Mouse (Mus musculus) heart, adult 9 months (tissue): ENCODE results near the gene Rpn2.

Experiments
- DNase-seq, 2 experiments: peaks; one replicate each; pipeline ENCODE4 v3.0.0; 2022; ENCODE audit warnings: low spot score in 2 of 2

Gene Rpn2

DNA sequence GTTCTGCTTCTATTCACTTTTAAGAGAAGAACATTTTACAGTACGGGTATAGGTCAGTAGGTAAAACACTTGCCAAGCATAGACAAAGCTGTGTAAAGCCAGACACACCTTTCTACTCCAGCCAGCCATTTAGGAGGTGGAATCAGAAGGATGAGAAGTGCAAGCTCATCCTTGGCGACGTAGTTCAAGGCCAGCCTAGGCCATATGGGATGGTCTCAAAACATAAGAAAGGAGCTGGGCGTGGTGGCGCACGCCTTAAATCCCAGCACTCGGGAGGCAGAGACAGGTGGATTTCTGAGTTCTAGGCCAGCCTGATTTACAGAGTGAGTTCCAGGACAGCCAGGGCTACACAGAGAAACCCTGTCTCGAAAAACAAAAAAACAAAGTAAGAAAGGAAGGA is 30.8 kb downstream of the Rpn2 start:
- no peak for DNase-seq

DNA sequence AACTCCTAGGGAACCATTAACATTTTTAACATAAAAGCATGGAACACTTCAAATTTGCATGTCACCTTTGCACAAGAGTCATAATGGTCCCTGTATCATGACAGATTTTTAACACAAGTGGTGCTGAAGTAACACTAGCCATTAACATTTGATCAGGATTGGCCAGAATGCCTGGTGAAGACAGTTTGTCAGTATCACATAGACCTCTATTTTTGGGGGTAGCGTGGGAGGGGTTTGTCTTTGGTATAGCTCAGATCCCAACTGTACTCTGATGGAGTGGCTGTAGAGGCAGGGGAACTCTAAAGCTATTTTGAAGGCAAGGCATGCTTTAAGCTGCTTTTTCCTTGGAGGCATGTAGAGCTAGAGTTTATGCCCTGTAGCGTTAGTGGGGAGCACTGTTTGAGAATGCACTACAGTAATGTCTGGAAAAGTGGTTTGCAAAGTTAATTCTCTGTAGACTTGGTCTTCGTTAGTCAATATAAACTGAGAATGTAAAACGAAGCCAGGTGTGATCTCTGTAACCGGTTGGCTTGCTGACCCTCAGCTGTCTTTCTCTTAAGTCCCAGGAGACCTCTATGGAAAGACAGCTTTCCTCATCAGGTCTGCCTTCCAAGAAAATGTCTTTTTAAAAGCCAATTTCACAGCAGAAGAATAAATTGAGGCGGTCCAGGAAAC is 32.3 kb downstream of the Rpn2 start:
- no peak for DNase-seq

DNA sequence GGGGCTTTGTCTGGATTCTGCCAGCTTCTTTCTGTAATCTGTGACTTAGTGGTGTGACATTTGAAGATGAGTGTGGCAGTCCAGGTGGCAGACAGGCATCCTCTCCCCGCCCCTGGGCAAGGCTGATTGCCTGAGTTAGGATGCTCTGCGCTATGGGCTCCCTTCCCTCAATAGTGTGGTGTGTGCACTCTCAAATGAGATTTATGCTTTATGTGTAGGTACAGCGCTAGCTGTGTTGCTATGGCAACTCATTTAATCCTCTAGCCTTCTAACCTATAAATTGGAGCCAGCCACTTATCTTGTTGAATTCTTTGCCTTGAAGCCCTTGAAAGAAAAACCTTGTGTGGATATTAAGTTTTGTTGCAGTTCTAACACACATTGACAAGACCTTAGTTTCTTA is 34.9 kb downstream of the Rpn2 start:
- DNase-seq = no peak

DNA sequence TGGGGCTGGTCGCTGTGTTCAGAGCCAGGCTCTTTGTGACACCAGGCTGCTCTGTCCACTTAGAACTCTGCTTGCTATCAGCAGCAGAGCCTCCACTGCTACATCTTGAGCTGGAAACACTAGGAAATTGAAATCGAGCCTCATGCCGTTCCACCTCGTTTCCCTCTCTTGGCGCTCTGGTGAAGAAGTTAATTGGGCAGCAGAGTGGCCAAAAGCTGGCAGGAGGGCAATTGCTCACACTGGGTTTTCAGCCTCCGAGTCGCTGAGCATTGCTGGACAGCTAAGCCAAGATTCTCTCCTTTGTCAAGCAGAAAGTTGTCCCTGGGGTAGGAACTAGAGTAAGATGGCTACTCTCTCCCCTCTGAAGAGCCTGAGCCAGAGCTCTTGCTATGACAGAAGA is 35.5 kb downstream of the Rpn2 start:
- DNase-seq = no peak

DNA sequence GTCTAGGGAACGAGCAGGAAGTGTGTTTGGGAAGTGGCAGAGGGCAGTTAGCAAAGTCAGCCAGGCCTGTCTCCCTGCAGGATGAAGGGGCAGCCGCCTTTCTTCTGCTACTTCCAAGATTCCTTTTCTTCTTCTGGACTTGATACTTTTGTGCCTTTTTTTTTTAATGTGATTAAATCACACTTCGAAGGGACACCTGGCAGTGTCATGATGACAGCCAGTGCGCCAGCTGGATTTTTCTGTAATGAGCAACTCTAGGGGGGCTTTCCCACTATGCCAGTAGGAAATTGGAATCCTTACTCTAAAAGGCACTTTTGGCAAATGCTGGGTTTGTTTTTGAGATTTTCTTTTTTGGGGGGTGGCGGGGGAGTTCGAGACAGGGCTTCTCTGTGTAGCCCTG is 36.7 kb downstream of the Rpn2 start:
- DNase-seq = no peak

DNA sequence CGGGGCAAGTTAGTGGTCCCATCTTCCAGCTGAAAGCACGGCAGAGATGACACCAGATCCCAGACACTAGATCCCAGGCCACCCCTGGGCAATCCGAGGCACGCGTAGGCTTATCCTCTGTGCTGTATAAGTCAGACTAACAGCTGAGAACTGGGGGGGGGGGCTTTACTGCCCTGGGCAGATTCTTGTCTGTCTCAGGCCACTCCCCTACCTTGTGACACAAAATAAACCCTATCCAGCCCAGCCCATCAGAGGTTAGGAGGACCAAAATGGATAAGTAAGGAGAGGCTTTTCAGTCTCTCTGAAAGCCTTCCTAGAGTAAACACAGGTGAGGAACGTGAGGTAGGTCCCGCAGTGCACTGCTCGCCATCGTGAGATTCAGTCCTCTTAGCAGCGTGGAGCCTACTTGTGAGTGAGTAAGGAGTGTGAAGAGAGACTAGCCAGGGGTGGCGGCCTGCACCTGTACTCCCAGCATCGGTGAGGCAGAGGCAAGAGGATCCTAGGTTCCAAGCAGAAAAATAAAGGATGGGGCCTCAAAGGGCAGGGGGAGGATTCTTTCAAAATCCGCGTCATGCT is 37.6 kb downstream of the Rpn2 start:
- no peak for DNase-seq

DNA sequence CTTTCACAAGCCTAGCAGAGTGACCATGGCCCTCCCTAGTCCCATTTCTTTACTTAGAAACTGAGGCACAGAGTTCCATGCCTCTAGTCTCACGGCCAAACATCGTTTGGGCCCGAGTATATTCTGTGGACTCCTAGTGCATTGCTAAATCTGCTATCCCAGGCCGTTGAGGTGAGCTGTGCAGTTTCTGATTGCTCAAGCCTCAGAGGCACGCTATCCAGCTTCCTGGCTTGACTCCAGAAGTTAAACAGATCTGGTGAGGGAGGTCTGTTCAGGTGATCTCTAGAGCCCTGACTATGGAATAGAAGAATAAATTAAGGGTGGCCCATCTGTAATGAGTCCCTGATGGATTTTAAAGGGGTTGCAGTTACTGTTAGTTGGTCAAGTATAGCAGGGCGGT is 38.4 kb downstream of the Rpn2 start:
- no peak for DNase-seq

DNA sequence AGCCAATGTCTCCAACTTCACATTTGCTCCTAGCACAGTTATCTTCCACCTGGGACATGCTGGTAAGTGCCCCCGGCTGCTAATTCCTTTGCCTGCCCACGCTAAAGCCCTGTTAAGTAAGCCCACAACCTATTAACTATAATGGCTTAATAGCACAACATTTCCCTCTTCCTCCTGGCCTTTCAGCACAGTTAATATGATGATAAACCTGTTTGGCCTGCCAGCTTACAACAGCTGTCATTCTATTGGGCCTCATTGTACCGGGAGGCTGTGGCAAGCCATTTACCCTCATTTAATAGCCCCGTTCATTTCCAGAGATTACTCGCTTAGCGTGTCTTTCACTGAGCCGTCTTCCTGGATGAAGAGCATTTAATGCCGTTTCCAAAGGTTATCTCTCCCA is 41.3 kb downstream of the Rpn2 start:
- no peak for DNase-seq

DNA sequence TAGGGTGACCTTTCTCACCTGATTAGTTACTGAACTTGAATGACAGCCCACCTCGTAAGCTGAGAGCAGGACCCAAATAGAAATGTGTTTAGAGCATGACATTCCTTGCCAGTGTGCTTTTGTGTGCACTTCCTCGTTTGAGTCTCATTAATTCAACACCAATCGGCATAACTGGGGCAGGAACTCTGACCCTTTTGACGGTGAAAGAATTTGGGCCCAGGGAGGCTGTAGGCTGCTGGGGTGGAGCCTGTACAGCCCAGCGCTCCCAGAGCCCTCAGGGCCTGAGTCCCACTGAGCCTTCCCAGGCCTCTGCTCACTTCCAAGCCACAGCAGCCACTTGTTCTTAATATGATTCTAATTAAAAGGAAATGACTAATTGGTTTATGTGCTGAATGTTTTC is 42.1 kb downstream of the Rpn2 start:
- DNase-seq = no peak

DNA sequence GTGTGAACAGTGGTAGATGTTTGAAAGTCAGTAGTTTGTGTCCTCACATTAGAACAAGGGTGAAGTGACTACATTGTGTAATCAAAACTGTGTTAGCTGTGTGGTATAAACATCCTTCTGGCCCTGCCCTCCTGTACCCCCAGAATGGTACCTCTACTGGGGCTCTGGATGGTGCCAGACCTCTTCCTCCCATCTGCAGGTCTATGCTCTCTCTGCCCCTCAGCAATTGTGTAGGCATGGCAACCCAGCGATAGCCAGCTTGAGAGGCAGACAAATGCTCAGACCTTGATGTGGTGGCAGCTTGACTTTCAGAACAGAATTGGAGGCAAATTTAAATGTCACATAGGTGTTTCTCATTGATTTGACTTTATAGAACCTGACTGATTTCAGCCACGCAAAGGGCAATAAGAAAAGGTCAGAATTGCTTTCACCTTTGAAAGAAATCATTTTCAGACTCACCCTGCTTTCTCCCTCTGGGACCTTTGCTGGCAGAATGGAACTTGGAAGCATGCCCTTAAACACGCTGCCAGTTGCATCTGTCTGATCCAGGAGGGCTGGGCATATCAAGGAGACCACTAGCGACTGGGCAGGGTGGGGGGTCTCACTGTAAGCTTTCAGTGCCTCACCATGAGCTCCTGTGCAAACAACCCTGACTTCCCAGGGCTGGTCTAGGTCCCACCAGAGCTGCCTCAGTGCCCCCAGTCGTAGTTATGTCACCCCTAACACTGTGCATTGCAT is 43.4 kb downstream of the Rpn2 start:
- DNase-seq = no peak

DNA sequence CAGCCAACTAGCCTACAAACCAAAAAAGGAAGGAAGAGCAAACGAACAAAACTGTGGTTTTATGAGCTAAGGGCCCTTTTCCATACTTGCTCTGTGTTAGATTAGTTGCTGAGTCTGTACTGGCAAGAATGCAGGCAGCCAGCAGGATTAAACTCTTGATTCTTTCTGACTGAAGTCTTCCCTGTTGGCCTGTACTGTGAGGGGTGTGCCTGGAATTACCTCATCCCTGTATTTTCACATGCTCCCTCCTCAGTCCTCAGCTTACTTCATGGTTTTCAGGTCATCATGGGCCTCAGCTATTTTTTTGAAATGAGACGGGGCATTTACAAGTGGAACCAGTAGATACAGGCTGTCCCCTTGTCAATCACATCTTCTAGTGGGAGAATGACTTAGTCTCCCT is 46.4 kb downstream of the Rpn2 start:
- DNase-seq = no peak

DNA sequence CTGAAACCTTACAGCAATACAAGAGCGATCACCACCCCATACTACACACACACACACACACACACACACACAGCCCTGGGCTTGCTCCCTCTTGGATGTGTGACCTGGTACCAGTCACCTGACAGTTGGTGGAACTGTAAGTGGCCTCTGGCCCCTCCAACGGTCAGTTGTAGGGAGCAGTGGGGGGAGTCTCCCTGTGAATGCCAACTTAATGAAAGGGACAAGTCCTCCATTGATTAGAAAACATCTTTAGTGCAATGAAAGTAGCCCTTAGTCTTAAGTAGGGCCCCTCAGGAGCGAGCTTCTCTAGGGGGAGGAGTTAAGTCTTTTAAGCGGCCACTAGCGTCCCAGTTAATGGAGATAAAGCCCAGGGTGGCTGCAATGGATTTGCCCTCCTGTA is 49.3 kb downstream of the Rpn2 start:
- no peak for DNase-seq

DNA sequence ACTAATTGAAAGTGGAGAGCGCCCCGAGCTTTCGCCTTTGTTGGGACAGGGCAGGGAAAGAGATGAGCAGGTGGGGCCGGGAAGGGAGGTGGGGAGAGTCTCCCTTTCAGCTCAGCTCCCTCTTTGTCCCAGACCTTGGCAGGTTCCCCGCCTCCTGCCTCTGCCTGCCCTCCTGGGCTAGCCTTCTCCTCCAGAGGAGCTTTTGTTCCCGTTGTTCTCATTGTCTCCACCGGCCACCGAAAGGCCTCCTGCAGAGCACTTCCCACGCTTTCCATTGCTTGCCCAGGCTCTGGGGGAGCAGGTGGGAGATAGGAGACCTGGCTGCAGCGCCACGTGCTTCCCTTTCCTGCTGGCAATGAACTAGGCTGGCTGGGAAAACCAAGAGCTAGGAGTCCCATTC is 49.8 kb downstream of the Rpn2 start:
- no peak for DNase-seq

DNA sequence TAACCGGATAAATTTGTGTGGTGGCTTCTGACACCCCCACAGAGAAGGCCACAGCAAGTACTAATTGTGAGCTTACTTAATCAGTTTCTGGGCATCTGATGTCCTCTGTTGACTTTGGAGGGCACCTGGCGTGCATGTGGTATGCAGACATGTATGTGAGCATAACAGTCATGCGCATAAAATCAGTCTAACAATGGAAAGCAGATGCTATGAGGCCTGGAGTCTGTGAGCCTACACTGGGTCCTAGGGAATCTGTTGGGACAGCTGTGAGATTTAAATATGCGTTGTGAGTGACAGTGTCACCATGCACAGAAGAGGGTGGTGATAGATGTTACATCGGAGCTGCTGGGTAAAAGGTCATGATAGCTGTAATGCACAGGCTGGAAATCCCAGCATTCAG is 53.2 kb downstream of the Rpn2 start:
- no peak for DNase-seq

DNA sequence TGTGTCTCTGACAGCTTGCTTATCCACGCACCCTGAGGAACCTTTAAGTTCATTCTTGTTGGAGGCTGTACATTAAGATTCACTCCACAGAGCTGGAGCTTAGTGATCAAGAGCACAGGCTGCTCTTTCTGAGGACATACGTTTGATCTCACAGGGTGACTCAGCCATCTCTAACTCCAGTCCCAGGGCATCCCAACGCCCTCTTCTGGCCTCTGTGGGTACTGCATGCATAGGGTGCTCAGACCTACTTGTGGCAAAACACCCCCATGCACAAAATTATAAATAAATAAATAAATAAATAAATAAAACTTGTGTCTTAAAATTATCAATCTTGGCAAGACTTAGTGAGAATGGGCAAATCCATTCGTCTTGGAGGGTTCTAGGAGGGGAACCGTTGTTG is 59.8 kb downstream of the Rpn2 start:
- peak; percentile 17 to 26 for DNase-seq

DNA sequence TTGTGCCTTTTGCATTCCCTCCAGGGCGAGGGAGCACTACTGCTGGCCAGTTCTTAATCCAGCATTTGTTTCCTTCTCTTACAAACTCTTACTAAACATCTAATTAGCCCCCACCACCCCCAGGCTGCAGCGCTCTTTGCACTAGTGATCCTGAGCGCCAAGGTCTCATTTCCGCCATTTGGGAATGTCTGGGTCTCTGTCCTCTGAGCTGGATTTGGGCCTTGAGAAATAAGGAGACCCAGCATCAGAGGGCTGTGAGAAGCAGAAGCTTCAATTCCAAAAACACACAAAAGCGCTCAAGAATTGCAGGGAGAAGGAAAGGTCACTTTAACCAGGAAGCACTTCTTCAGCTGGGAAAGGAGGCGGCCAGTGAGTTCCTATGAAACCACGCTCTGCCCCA is 60.7 kb downstream of the Rpn2 start:
- no peak for DNase-seq

DNA sequence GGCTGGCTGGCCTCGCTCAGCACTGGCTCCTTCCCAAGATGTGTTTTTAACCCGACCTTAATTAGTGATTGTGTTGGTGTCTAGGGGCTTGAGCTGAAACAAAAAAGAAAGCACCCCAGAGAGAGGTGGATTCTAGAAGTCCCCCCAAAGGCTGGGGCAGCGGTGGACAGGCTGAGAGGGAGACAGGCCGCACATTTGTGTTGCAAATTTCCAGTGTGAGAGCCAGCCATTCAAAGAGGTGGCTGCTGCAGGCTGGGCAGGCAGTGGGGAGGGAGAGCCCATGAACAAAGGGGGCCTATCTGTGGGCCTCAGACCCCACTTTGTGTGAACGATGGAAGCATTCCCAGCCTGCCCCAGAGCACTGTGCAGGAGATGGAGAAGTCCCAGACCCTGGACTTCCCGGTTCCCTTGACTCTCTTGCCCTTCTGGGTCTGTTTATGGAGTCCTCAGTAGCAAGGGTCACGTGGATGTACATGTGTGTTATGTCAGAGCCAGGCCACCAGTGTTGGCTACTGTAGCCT is 61.5 kb downstream of the Rpn2 start:
- DNase-seq = peak; percentile 62 to 67

DNA sequence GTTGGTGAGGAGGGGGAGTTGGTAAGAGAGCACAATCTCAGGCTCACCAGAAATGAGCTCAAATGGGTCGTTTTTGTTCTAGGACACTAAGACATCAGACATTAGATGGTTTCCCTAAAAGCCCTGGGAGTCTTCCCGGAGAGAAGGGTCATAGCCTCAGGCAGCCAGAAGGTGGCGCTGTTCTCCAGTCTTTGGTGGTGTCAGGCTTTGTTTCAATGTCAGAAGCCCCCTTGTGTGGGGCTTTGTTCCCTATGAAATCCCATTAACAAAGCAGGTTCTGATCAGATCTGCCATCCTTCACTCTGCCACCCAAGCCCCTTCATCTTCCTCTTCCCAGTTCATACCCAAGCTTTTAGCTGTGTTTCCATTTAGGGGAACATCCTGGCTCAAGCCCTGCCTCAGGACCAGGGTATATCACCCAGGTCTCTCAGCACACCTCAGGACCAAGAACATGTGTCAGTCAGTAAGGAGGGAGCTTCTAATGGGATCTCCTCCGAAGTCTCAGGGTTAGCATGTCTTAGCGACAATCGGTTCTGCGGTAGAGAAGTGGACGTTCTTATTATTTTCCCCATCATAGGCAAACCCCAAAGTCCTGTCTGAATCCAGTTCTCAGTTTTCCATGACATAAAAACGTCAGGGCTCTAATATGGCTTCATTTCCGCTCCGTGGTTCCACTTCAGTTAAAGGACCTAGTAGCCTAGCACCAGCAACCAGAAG is 62.9 kb downstream of the Rpn2 start:
- DNase-seq = peak; percentile 25 to 47

DNA sequence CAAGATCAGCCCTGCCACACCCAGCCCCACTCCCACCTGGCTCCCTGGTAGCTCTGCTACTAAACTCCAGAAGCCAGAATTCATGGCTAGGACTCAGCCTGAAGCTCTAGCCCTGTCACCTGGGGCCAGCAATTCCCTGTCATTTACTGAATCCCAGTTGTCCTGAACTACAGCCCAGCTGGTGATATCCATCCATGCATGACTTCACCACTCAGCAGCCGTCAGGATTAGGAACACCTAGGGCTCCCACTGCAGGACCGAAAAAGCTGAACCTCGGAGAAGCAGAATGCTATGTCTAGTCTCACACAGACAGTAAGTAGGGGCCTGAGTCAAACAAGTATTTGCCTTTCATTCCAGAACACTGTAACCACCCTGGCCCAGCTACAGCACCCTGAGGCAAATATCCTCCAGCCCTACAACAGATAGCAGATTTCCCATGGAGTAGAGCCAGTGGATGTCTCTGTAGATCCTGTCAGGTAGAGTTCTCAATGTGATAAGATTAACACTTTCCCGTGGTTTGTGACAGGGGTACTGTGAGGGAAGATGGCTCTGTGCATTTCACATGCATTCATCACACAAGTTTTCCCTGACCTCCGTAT is 63.6 kb downstream of the Rpn2 start:
- no peak for DNase-seq

DNA sequence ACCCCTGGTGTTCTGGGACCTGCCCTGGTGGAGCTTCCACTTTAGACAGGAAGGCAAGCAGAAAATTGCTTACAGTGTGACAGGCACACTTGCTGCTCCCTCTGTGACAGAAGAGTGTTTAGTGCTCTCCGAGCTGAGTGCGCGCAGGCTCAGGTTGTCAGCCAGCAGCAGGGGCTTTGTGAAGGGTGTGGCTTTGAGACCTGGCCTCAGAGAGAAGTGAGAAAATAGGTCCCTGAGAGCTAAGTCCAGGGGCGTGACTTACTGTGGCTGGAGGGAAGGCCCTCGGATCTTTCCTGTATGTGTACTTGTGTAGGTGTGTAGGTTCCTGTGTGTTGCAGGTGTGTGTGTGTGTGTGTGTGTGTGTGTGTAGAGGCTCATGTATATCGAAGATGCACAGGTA is 64.5 kb downstream of the Rpn2 start:
- no peak for DNase-seq

DNA sequence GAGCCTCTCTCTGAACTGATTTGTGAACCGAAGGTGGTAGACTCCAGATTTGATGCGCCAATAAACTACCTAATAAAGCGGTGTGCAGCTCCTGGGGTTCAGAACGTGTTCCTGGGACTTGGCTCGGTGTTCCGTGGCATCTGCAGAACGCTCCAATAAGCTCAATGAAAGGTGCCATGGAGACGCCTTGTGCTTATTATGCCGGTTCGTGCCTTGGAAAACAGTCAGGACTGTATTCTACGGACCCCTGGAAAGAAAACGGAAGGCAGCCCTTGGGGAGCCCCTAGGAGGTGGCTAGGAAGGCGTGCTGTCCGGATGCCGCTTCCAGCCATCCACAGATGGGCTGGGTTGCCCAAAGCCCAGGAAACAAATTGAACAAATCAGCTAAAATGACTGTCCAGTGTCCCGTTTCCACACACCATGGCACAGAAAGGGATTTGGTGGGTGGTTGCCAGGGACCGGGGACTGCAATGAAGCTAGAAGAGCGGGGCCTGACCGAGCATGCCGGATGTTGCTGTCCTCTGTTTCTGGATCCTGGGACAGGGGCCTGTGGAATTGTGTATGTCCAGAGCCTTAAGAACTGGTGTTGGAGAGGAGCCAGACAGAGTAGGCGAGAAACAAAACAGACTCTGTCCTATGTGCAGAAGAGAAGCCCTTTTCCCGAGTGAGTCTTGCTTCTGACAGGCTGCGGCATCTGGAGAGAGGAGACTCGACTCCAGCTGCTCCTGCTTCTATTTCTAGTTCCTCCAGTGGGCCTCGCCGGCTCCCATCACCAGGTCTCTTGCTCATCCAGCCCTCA is 68.7 kb downstream of the Rpn2 start, which contains the start of gene Ghrh:
Gene Ghrh (minus strand): TSS at position 146 of the 799 bp plus-strand sequence.
- DNase-seq = no peak
